Mouse (Mus musculus): ENCODE measurements around the gene Dbndd2.

GRCm38 (mm10) chr2:164443051-164443437, 42.9 kb upstream of the Dbndd2 start:
- TF ChIP-seq HCFC1 (IDR thresholded peaks at IDR 0.05; ENCODE audit: borderline replicate concordance, insufficient read depth, low read length): peak; percentile 54; the same call in 1 of the 2 replicates
- no peak for TF ChIP-seq ZNF384 (IDR thresholded peaks at IDR 0.05; ENCODE audit: low read depth, low read length)
- TF ChIP-seq ZC3H11A (IDR thresholded peaks at IDR 0.05; ENCODE audit: borderline replicate concordance, low read depth, low read length): no peak
- no peak for TF ChIP-seq MAFK (IDR thresholded peaks at IDR 0.05; ENCODE audit: insufficient read depth, low read depth, low read length)
- TF ChIP-seq CHD2 (IDR thresholded peaks at IDR 0.05; ENCODE audit: low read depth, low read length): no peak
